Mouse (Mus musculus) heart, postnatal 0 days (tissue): ENCODE data around the gene Dmrta1. TPM values are rescaled to one million over a fixed set of nuclear protein-coding genes. Genes with fewer than 3 reads are reported as not detected.
"Not testable (repeated sequence)": the region's sequence is repeated elsewhere in the genome, so short reads cannot be mapped to it uniquely, and the experiment has no call there.

Source experiments
- ATAC-seq: fragments of 200-750 bp; cut with Nextera tagmentation; 2 replicates; pipeline ENCODE4 v1.8.0; 2017; ENCODE audit warnings: low read depth, moderate number of reproducible peaks, moderate library complexity; ENCODE audit not compliant: insufficient read depth
- DNase-seq: peaks from one replicate; pipeline ENCODE4 v3.0.0-alpha.2; 2016; ENCODE audit warnings: low spot score
- H3K27ac ChIP-seq: fragments of 300-500 bp; sonication (generic); 2 replicates; pipeline ENCODE4 v1.5.1; 2014; ENCODE audit warnings: low read depth, mild to moderate bottlenecking
- H3K27me3 ChIP-seq: fragments of 300-500 bp; sonication (generic); 2 replicates; pipeline ENCODE4 v1.6.1; 2014; ENCODE audit warnings: low read length, mixed read lengths; ENCODE audit not compliant: control insufficient read depth, insufficient read depth
- H3K36me3 ChIP-seq: fragments of 300-500 bp; sonication (generic); replicated peaks from 2 replicates; pipeline ENCODE4 v1.6.1; 2014; ENCODE audit warnings: low read length, mixed read lengths; ENCODE audit not compliant: control insufficient read depth, insufficient read depth
- H3K4me1 ChIP-seq: fragments of 300-500 bp; sonication (generic); 2 replicates; pipeline ENCODE4 v1.6.1; 2014; ENCODE audit warnings: antibody characterized with exemption; ENCODE audit not compliant: control insufficient read depth, insufficient read depth
- H3K4me2 ChIP-seq: fragments of 300-500 bp; sonication (generic); 2 replicates; pipeline ENCODE4 v1.6.1; 2014; ENCODE audit warnings: low read depth, mild to moderate bottlenecking, low read length, moderate library complexity
- H3K4me3 ChIP-seq: fragments of 300-500 bp; sonication (generic); 2 replicates; pipeline ENCODE4 v1.5.1; 2014; ENCODE audit warnings: low read depth, low read length
- H3K9ac ChIP-seq: fragments of 300-500 bp; sonication (generic); replicated peaks from 2 replicates; pipeline ENCODE4 v1.6.1; 2014; ENCODE audit warnings: low read depth, low read length, mixed read lengths
- H3K9me3 ChIP-seq: fragments of 300-500 bp; sonication (generic); replicated peaks from 2 replicates; pipeline ENCODE4 v1.6.1; 2016; ENCODE audit warnings: low read length; ENCODE audit not compliant: control insufficient read depth
- CTCF ChIP-seq: IDR thresholded peaks from 2 replicates; pipeline ENCODE4 v1.5.1; 2016; ENCODE audit warnings: antibody characterized with exemption, control low read depth, low read depth
- EP300 ChIP-seq: IDR thresholded peaks from 2 replicates; pipeline ENCODE4 v1.6.1; 2016; ENCODE audit warnings: antibody characterized with exemption, low read depth
- WGBS: fragments of 180-500 bp; shearing (Covaris S2); extraction: QIAGEN DNeasy Blood & Tissue Kit; methylation state at CpG from one replicate; pipeline ENCODE4 v1.1.7; 2014; 5-methylcytosine and 5-hydroxymethylcytosine counted together
- polyA plus RNA-seq: library from polyadenylated mRNA; unstranded; fragments of >200 nt; fragmentation: Nextera tagmentation; extraction: Ambion mirVana; gene quantifications from 2 replicates; pipeline ENCODE4 v1.2.1, GENCODE M21; 2015
- total RNA-seq: library from RNA; depleted of rRNA; stranded (reverse); fragments of >200 nt; gene quantifications from 2 replicates; pipeline ENCODE4 v1.2.3, GENCODE M21; 2014; ENCODE audit warnings: low replicate concordance

Gene Dmrta1
- total and polyA plus RNA-seq, 2 experiments from 2014 or later: 0.03 to 0.73 TPM

GRCm38 (mm10) chr4:89692780-89693179 is 13.5 kb downstream of the Dmrta1 start:
- 9% methylated on average over 1 of the region's 1 CpGs for WGBS
- DNase-seq: no peak
- Histone ChIP-seq H3K4me2 (no peak overlapping the region), H3K27me3 (peaks cover 28% of the 10 kb centered on the region), H3K4me3 (no peak overlapping the region), H3K4me1 (no peaks in the 10 kb centered on the region), H3K27ac (no peak overlapping the region), H3K9ac (no peak overlapping the region), H3K9me3 (no peaks in the 10 kb centered on the region), H3K36me3 (no peaks in the 10 kb centered on the region)
- TF ChIP-seq EP300 (no peak), CTCF (peak; percentile 52)
- ATAC-seq: no peak

GRCm38 (mm10) chr4:89695589-89695988 is 16.4 kb downstream of the Dmrta1 start:
- H3K27me3 ChIP-seq: 0 out of 2 replicates have a peak, but pooled peaks cover 6% of the 10 kb centered on the region
- H3K4me2 ChIP-seq: no peak overlapping the region
- no peak overlapping the region for H3K27ac ChIP-seq
- H3K4me3 ChIP-seq: no peak overlapping the region
- H3K36me3 ChIP-seq: no peaks in the 10 kb centered on the region
- WGBS: 63% methylated on average over 5 of the region's 5 CpGs
- no peaks in the 10 kb centered on the region for H3K9me3 ChIP-seq
- DNase-seq: no peak
- no peak for TF ChIP-seq EP300
- 0 out of 2 replicates have a peak, but pooled peaks have one; percentile 4 for TF ChIP-seq CTCF
- H3K9ac ChIP-seq: no peak overlapping the region
- no peak for ATAC-seq
- H3K4me1 ChIP-seq: no peaks in the 10 kb centered on the region

GRCm38 (mm10) chr4:89697951-89698350 is 18.7 kb downstream of the Dmrta1 start:
- Histone ChIP-seq H3K4me2 (no peak overlapping the region), H3K36me3 (no peaks in the 10 kb centered on the region), H3K4me1 (no peaks in the 10 kb centered on the region), H3K27ac (no peak overlapping the region), H3K4me3 (no peak overlapping the region), H3K9ac (no peak overlapping the region), H3K9me3 (no peaks in the 10 kb centered on the region), H3K27me3 (no peaks in the 10 kb centered on the region)
- DNase-seq: no peak
- ATAC-seq: no peak
- TF ChIP-seq EP300 (no peak), CTCF (no peak)

GRCm38 (mm10) chr4:89723526-89724190 is 44.4 kb downstream of the Dmrta1 start:
- H3K9ac ChIP-seq, H3K4me2 ChIP-seq, H3K36me3 ChIP-seq, DNase-seq, ATAC-seq, H3K27me3 ChIP-seq, H3K27ac ChIP-seq, H3K4me1 ChIP-seq, H3K4me3 ChIP-seq, H3K9me3 ChIP-seq: not testable (repeated sequence)
- WGBS: 67% methylated on average over 1 of the region's 1 CpGs
